Mouse (Mus musculus) liver, embryonic 14.5 days (tissue): ENCODE measurements around the gene Rnf151. TPM values are rescaled to one million over a fixed set of nuclear protein-coding genes. Genes with fewer than 3 reads are reported as not detected.
A peak's percentile ranks its signal among the peaks of the same experiment; 100 is the strongest.
"Not testable (repeated sequence)": the region's sequence is repeated elsewhere in the genome, so short reads cannot be mapped to it uniquely, and the experiment has no call there.

Experiments
- ATAC-seq: fragments of 200-750 bp; cut with Nextera tagmentation; 2 replicates; pipeline ENCODE4 v1.8.0; 2017; ENCODE audit warnings: moderate number of reproducible peaks, mild to moderate bottlenecking, moderate library complexity; ENCODE audit not compliant: insufficient read depth
- DNase-seq, 3 experiments: peaks; one replicate each; pipeline ENCODE4 v3.0.0-alpha.2; 2012 to 2013; ENCODE audit warnings: low read depth in 3 of 3, low spot score in 3 of 3
- H3K27ac ChIP-seq: fragments of 300-500 bp; sonication (generic); 2 replicates; pipeline ENCODE4 v1.5.1; 2014; ENCODE audit warnings: moderate library complexity, mild to moderate bottlenecking, control low read depth, inconsistent platforms
- H3K27me3 ChIP-seq: fragments of 300-500 bp; sonication (generic); 2 replicates; pipeline ENCODE4 v1.6.1; 2014; ENCODE audit warnings: mild to moderate bottlenecking, low read length, moderate library complexity; ENCODE audit not compliant: control insufficient read depth, insufficient read depth
- H3K36me3 ChIP-seq: fragments of 300-500 bp; sonication (generic); replicated peaks from 2 replicates; pipeline ENCODE4 v1.6.1; 2014; ENCODE audit warnings: low read depth; ENCODE audit not compliant: control insufficient read depth, insufficient read depth
- H3K4me1 ChIP-seq, 2 experiments: fragments of 200-500 bp in 1 of 2; fragments of 300-500 bp in 1 of 2; sonication (generic) in 1 of 2; replicated peaks; 2 replicates each; pipeline ENCODE4 v1.6.1; 2012 to 2014; ENCODE audit warnings: antibody characterized with exemption in 1 of 2, inconsistent platforms in 1 of 2, low read length in 1 of 2; ENCODE audit not compliant: control insufficient read depth in 2 of 2, insufficient read depth in 2 of 2
- H3K4me2 ChIP-seq: fragments of 300-500 bp; sonication (generic); 2 replicates; pipeline ENCODE4 v1.6.1; 2014; ENCODE audit warnings: low read depth, mild to moderate bottlenecking, control low read depth, moderate library complexity
- H3K4me3 ChIP-seq, 2 experiments: fragments of 200-500 bp in 1 of 2; fragments of 300-500 bp in 1 of 2; sonication (generic) in 1 of 2; 2 replicates each; pipeline ENCODE4 v1.5.1; 2012 to 2014; ENCODE audit warnings: low read depth in 2 of 2, low read length in 2 of 2, mild to moderate bottlenecking in 2 of 2, control low read depth in 1 of 2, inconsistent platforms in 1 of 2, moderate library complexity in 1 of 2; ENCODE audit not compliant: insufficient read depth in 1 of 2
- H3K9ac ChIP-seq: fragments of 300-500 bp; sonication (generic); replicated peaks from 2 replicates; pipeline ENCODE4 v1.6.1; 2014; ENCODE audit warnings: mild to moderate bottlenecking, control low read depth, moderate library complexity
- H3K9me3 ChIP-seq: fragments of 300-500 bp; sonication (generic); 2 replicates; pipeline ENCODE4 v1.6.1; 2016; ENCODE audit warnings: low read length, mixed read lengths; ENCODE audit not compliant: control insufficient read depth
- CTCF ChIP-seq: IDR thresholded peaks from 2 replicates; pipeline ENCODE4 v1.5.1; 2016; ENCODE audit warnings: antibody characterized with exemption, low read depth, control low read depth
- EP300 ChIP-seq: IDR thresholded peaks from 2 replicates; pipeline ENCODE4 v1.6.1; 2016; ENCODE audit warnings: antibody characterized with exemption, low read depth
- WGBS: fragments of 180-500 bp; shearing (Covaris S2); extraction: QIAGEN DNeasy Blood & Tissue Kit; methylation state at CpG from one replicate; pipeline ENCODE4 v1.1.7; 2014; ENCODE audit not compliant: insufficient replicate concordance; 5-methylcytosine and 5-hydroxymethylcytosine counted together
- polyA plus RNA-seq, 2 experiments: library from polyadenylated mRNA; depleted of rRNA in 1 of 2; stranded (reverse) in 1 of 2; unstranded in 1 of 2; fragments of >200 nt; fragmentation: Nextera tagmentation in 1 of 2; extraction: Ambion mirVana in 1 of 2; gene quantifications; 2 replicates each; pipeline versions ENCODE4 v1.2.1 to v1.2.3; 2012 to 2014

Gene Rnf151
- polyA plus RNA-seq, 2 experiments: 0.11 TPM; not detected in 1

DNA sequence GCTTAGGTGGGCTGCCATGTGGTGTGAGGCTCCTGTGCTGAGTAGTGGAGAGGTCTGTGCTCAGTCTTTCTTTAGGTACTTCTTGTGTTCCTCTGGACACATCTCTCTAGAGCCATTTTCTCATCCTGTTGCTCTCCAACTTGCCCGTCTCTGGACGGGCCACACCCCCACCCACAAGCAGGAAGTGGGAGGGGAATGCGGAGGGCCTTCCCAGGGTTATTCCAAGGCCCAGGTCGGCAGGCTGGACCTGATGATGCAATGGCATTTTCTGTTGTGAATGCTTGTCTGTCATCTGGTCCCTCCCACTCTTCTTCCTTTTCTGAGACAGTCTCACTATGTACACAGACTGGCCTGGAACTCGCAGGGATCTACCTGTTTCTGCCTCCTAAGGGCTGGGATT lies 45.7 kb downstream of the Rnf151 start:
- peaks cover 6% of the 10 kb centered on the region for H3K36me3 ChIP-seq
- ATAC-seq: 0 out of 2 replicates have a peak, but pooled peaks have one; percentile 7
- peak overlapping the region; percentile 96 for H3K4me2 ChIP-seq
- peak overlapping the region; percentile 16; the same call in 1 of the 2 replicates for H3K9ac ChIP-seq
- no peak overlapping the region for H3K27ac ChIP-seq
- no peaks in the 10 kb centered on the region for H3K9me3 ChIP-seq
- peaks cover 21 to 30% of the 10 kb centered on the region in 2 experiments for H3K4me1 ChIP-seq
- no peak overlapping the region for H3K4me3 ChIP-seq
- H3K27me3 ChIP-seq: no peaks in the 10 kb centered on the region
- peak in 1 of 3 experiments; percentile 47 for DNase-seq
- no peak for TF ChIP-seq EP300
- TF ChIP-seq CTCF: no peak
- WGBS: 10% methylated on average over 5 of the region's 5 CpGs

DNA sequence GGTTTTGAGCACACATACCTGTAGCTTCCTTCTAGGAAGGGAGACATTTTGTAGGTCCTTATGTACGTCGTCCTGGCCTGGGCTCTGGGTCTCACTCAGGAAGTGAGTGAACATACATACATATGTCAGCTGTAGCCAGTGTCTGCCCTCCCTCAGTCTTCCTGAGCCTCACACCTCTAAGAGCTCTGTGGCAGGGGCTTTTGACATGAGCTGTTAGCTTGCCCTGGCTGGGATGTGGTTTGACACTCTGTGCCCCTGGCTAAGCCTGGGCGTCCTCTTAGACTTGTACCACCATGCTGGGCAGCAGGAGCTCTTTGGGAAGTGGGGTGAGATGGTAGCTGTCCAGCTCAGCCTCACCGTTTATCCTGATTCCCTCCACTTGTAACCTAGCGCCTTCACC lies 46.5 kb downstream of the Rnf151 start:
- Histone ChIP-seq H3K36me3 (no peaks in the 10 kb centered on the region), H3K27ac (no peak overlapping the region), H3K4me2 (peak overlapping the region; percentile 96), H3K9ac (0 out of 2 replicates have a peak overlapping the region, but pooled peaks have one; percentile 28), H3K9me3 (no peaks in the 10 kb centered on the region), H3K27me3 (no peaks in the 10 kb centered on the region), H3K4me3 (peak overlapping the region; percentile 19 to 87; a peak in 3 of 4 replicates), H3K4me1 (peaks cover 21 to 30% of the 10 kb centered on the region in 2 experiments)
- TF ChIP-seq CTCF (no peak), EP300 (no peak)
- WGBS: 46% methylated on average over 5 of the region's 5 CpGs
- no peak for DNase-seq
- no peak for ATAC-seq

DNA sequence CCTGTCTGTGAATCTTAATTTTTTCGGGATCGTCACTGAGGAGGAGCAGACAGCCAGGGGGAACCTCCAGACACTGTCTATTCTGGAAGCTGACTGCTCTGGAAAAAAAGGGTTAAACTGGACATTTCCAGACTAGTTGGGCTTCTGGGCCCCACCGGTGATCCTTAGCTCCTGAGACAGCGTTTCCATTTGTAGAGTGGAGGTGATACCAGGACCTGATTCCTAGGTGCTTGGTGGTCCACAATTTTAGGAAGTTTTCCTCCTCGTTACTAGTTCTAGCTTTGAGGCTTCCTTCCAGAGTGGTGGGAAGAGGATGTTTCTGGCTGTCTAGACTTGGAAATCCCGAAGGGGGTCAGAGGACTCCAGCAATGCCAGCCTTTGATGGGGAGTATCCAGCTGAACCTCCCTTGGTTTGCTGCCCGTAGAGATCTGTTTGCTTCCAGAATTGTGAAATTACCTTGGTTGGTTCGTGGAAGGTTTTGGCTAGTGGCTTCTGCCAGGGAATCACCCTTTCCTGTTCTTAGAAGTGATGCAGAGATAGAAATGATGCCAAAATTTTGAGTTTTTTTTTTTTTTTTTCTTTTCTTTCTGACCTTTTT lies 47.5 kb downstream of the Rnf151 start:
- WGBS: 5% methylated on average over 8 of the region's 8 CpGs
- no peaks in the 10 kb centered on the region for H3K9me3 ChIP-seq
- H3K4me1 ChIP-seq: peaks cover 21 to 28% of the 10 kb centered on the region in 2 experiments
- no peaks in the 10 kb centered on the region for H3K27me3 ChIP-seq
- TF ChIP-seq CTCF (no peak), EP300 (no peak)
- peak overlapping the region; percentile 96 for H3K4me2 ChIP-seq
- H3K9ac ChIP-seq: peak overlapping the region; percentile 86
- H3K4me3 ChIP-seq: peak overlapping the region; percentile 78 to 87
- H3K36me3 ChIP-seq: no peaks in the 10 kb centered on the region
- DNase-seq (no peak), ATAC-seq (no peak)
- H3K27ac ChIP-seq: peak overlapping the region; percentile 49

DNA sequence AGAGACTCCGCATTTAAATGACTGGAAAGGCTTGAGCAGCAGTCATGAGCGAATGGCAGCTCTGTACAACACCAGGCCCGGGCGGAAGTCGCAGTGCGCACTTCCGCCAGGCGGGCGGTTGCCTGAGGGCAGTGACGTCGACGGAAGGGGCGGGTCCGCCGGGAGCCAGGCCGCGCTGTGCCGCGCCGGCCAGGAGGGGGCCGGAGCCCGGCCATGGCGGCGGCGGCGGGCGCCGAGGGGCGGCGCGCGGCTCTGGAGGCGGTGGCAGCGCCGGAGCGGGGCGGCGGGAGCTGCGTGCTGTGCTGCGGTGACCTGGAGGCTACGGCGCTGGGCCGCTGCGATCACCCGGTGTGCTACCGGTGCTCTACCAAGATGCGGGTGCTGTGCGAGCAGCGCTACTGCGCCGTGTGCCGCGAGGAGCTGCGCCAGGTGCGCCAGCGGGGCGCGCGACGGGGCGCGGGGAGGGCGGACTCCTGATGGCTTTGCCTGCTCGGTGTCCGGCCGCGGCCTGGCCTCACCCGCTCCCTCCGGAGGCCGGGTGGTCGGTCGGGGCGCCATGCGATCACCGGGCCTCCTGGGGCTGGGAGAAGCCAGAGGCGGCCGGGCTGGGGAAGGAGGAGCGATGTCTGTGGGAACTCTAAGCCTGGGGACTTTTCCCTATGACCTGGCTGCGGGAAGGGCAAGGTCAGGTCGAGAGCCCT lies 48.2 kb downstream of the Rnf151 start, which contains the start of gene Zfp598:
Zfp598 (plus strand) TSS at position 143 of the 701 bp plus-strand sequence.
- H3K9ac ChIP-seq: peak within 1 kb of the TSS; percentile 86
- no peaks in the 10 kb centered on the region for H3K36me3 ChIP-seq
- H3K27me3 ChIP-seq: no peaks in the 10 kb centered on the region
- DNase-seq (peak; percentile 81 to 88 (median 87)), ATAC-seq (peak; percentile 97)
- peak within 1 kb of the TSS; percentile 96 for H3K4me2 ChIP-seq
- H3K9me3 ChIP-seq: no peaks in the 10 kb centered on the region
- under 1% methylated on average over 78 of the region's 80 CpGs for WGBS
- H3K27ac ChIP-seq: peak within 1 kb of the TSS; percentile 65
- H3K4me3 ChIP-seq: peak within 1 kb of the TSS; percentile 78 to 87
- TF ChIP-seq CTCF (peak; percentile 29), EP300 (no peak)
- peaks cover 21 to 28% of the 10 kb centered on the region in 2 experiments for H3K4me1 ChIP-seq

DNA sequence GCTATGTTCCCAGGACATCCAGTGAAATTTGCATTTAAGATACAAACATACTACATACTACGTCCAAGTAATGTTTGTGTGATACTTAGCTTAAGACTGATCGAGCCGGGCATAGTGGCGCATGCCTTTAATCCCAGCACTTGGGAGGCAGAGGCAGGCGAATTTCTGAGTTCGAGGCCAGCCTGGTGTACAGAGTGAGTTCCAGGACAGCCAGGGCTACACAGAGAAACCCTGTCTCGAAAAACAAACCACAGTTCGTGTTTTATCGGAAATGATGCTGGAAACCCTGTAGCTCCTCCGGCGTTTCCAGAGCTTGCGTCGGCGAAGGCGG lies 48.7 kb downstream of the Rnf151 start:
- not testable (repeated sequence) for H3K27me3 ChIP-seq, H3K36me3 ChIP-seq, DNase-seq, H3K9me3 ChIP-seq
- WGBS: 6% methylated on average over 15 of the region's 15 CpGs
- Histone ChIP-seq H3K9ac (peak overlapping the region; percentile 70), H3K4me1 (peaks cover 21 to 28% of the 10 kb centered on the region in 2 experiments), H3K4me3 (peak overlapping the region; percentile 78 to 87), H3K4me2 (peak overlapping the region; percentile 96), H3K27ac (peak overlapping the region; percentile 65)
- peak; percentile 19 for ATAC-seq
